Mouse (Mus musculus): ENCODE results near the gene Hoxb6.

GRCm38 (mm10) chr11:96341701-96342575 lies 49.7 kb downstream of the Hoxb6 start:
- TF ChIP-seq POLR2A (IDR thresholded peaks at IDR 0.05; ENCODE audit: borderline replicate concordance, low read depth, low read length) = no peak
- TF ChIP-seq CTCF (IDR thresholded peaks at IDR 0.05; ENCODE audit: low read depth, low read length) = no peak
